Mouse (Mus musculus) ES-E14 (cell line): ENCODE measurements around the gene Atp6v0b.

Source experiments
- MAFK ChIP-seq: IDR thresholded peaks from 2 replicates; pipeline ENCODE4 v1.6.1; 2014; ENCODE audit warnings: mild to moderate bottlenecking, low read depth, low read length, inconsistent platforms; ENCODE audit not compliant: insufficient read depth
- ZC3H11A ChIP-seq: IDR thresholded peaks from 2 replicates; pipeline ENCODE4 v1.6.1; 2012; ENCODE audit warnings: low read depth, mild to moderate bottlenecking, inconsistent platforms, low read length, borderline replicate concordance

- no peak for TF ChIP-seq ZC3H11A
- no peak for TF ChIP-seq MAFK
Observed at GRCm38 (mm10) chr4:117882701-117883691, 4.1 kb downstream of the Atp6v0b start, which contains the start of gene B4galt2.
